Mouse (Mus musculus) left cerebral cortex, postnatal 25 days (tissue): Measurements from ENCODE around the gene Atp4b. TPM values are rescaled to one million over a fixed set of nuclear protein-coding genes. Genes with fewer than 3 reads are reported as not detected.
A peak's percentile ranks its signal among the peaks of the same experiment; 100 is the strongest.

Experiments used
- DNase-seq, 2 experiments: peaks; one replicate each; pipeline ENCODE4 v3.0.0; 2022; ENCODE audit warnings: low spot score in 2 of 2, mixed read lengths in 1 of 2
- intact Hi-C: fragments of 180-260 bp; cut with DNase I; formaldehyde crosslinking; loops from one replicate; pipeline ENCODE4 v1.15.1; 2025
- total RNA-seq, 2 experiments: library from RNA; stranded (reverse); gene quantifications; 2 replicates each; pipeline ENCODE4 v1.2.3; 2021

Gene Atp4b
- total RNA-seq, result not detected

DNA sequence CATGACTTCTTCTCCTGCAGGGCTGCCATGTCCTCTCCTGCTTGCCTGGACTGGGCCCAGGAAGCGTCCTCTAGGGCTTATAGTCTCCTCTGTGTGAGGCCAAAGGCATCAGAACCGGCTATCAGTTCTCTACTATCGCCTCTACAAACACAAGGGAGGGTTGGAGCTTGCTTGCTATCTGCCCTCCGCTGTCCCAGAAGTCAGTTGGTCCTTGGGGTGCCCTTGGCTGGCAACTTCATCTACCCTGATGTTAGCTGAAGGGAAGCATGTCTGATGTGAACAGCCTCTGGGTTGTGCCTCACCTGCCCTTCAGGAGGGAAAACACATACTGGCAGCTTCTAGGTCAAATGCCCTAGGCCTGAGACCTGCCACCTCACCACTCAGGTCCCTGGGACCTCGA lies at the start of gene Atp4b:
Atp4b (minus strand) TSS at position 101 of the 400 bp plus-strand sequence.
- intact Hi-C loops, result no loop called here
- DNase-seq, result no peak

DNA sequence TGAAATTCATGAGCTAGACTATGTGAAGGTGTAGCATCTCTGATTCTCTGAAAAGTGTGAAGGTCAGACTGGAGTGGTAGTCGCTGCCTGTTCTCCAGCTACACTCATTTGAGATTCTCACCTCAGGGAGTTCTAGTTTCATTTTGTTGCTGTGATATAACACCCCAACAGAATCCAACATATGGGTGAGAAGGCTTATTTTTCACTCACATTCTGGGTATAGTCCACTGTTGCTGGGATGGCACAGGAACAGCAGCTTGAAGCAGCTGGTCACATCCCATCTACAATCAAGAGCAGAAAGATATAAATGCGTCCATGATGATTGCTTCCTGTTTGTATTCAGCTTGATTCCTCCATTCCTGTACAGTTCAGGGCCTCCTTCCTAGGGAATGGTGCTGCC lies 45.5 kb upstream of the Atp4b start:
- DNase-seq, result peak in 1 of 2 experiments; percentile 28
- intact Hi-C loops, result no loop called here

DNA sequence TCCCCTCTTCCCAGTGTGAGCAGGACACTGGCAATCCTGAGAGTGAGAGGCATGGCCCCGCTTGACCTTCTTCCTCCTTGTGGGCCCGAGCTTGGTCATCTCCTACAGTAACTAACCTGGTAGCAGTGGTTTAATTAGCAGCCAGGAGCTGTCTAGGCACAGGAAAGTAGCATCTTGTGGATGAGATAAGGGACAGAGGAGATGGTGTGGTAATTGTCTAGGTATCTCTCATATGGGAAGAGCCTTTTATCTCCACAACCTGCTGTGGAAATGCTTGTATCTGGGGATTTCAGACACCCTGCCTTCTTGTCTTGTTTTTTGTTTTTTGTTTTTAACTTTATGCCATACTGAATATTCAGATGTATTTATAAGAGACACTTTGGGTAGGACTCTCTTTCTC lies 40.9 kb upstream of the Atp4b start:
- no peak for DNase-seq
- intact Hi-C loops, result no loop called here

DNA sequence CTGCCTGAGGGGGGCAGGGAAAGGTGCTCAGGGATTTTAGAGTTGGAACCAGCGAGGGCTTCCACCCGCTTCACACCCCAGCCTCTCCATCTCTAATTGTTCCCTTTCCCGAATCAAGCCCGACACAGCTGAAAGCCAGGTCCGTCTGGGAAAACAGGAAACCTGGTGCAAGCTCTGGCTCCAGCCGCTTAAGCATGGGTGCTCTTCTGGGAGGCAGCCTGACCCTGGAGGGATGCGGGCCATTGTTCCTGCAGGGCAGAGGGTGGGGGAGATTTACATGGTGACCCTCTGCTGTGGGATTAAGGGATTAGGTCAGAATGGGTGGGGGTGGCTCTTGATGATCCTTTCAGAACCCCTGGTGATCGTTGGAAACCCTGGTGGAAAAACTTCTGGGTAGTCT lies 39.4 kb upstream of the Atp4b start:
- intact Hi-C loops, result no loop called here
- no peak for DNase-seq

DNA sequence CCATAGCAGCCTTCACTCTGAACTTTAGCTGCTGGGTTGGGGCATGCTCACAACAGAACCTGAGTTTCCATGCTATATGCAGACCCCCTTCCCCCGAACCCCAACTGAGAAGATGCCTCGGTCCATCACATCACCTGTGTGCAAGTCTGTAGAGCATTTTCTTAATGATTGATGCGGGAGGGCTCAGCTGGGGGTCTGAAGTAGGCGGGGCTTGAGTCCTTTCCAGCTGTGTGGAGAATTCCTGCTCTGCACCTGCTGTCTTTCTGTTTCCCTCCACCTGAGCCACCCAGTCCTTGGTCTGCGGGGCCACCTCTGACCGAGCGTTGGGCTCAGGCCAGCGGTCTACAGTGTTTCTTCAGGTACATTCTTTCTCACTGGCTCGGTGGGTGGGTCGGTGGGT lies 38.3 kb upstream of the Atp4b start, which contains the start of gene Tmem255b:
Tmem255b (plus strand) TSS at position 301 of the 400 bp plus-strand sequence.
- intact Hi-C loops, result no loop called here
- no peak for DNase-seq

DNA sequence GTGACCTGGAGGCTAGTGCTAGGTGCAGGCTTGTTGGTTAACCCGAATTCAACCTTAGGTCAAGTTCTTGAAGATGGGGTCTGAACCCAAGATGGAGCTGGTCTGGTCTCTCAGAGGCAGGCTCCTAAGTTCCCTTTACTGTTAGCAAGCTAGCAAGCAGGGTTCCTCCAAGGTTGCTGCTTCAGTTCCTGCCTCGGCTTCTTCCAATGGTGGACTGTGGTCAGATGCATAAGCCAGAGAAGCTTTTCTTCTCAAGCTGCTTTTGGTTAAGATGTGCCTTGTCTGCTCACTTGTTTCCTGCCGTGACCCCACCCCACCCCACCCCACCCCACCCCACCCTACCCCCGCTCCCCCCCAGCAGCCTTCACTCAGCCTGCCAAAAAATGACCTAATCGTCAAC lies 36.5 kb upstream of the Atp4b start:
- no peak for DNase-seq
- intact Hi-C loops, result no loop called here

DNA sequence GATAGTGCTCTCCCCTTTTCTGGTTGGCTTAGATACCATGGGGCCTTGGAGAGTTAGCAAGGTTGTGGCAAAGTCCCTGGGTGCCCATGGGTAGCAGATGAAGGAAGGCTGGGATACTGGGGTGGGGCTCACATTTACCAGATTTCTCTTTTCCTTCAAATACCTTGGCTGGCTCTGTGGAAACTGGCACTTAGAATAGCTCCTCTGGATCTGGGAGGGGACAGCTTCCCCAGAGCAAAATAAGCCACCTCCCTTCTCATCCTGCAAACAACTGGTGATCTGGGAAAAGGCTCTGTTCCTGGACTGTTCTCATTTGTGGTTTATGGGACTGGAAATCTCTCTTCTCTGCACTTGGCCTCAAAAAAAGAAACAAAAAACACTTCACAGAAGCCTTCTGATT lies 34.2 kb upstream of the Atp4b start:
- DNase-seq, result no peak
- intact Hi-C loops, result no loop called here

DNA sequence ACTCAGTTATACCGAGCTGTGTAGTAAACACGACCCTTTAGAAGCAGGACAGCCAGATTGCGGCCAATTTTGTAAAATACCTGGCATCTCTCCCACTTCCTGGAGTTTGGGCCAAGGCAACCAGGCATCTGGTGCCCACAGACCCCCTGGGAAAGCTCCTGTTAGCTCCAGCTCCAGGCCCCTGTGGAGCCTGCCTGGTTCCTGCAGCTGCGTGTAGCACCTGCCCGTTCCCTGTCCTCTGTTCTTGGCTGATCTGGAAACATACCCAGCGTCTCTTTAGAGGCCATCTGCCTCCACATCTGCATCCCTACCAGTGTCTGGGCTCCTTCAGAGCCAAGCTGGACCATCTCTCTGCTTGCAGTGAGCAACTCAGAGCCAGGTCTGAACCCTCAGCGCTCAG lies 33.8 kb upstream of the Atp4b start:
- intact Hi-C loops, result no loop called here
- no peak for DNase-seq

DNA sequence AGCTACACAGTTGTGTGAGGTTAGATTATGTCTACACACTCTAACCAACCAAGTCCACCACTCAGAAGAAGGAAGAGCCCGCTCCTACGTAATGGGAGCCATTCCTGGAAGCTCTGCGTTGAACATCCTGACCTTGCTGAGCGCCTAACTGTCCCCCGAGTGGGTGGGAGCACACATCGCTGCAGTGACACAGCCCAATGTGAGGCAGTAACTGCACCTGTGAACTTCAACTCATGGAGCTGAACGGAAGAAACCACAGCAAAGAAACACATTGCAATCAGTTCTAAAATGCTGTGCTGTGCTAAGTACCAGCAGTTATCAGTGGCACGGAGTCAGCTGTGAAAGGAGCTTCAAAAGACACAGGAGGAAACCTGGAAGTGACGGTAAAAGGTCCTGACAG lies 31.5 kb upstream of the Atp4b start:
- no peak for DNase-seq
- intact Hi-C loops, result no loop called here

DNA sequence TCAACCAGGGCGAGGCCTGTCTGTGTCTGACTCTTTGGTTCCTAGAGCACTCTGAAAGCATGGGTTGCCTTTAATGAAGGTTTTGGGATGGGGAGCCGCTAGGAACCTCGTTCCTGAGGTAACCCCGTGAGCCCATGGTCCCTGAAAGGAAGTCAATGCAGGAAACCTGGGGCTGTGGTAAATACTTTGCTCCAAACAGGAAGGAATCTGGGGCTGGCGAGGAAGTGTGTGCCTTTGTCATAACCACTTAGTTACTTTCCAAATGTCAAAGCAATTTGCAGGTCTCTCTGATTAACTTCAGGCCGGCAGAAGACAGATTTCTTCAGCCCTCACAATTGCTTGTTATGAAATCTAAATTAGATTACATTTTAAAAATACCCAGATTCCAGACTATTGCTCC lies 30.7 kb upstream of the Atp4b start:
- no peak for DNase-seq
- intact Hi-C loops, result no loop called here

DNA sequence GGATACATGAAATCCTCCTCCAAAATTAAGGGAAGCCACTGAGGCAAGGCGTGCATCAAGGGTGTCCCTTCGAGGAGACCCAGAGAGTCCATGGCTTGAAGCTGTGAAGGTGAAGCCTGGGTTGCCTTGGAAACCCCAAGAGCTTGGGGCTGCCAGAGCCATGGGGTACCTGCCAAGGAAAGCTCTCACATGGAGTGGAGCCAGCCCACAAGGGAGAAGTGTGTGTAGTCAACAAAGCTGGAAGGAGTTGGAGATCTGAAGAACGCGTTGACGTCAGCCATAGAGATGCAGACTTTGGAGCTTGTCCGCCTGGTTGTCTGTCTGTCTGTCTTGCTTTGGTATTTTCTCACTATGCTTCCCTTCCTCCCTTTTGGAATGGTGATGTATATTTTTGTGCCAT lies 24.3 kb upstream of the Atp4b start:
- intact Hi-C loops, result no loop called here
- peak; percentile 6 to 51 for DNase-seq

DNA sequence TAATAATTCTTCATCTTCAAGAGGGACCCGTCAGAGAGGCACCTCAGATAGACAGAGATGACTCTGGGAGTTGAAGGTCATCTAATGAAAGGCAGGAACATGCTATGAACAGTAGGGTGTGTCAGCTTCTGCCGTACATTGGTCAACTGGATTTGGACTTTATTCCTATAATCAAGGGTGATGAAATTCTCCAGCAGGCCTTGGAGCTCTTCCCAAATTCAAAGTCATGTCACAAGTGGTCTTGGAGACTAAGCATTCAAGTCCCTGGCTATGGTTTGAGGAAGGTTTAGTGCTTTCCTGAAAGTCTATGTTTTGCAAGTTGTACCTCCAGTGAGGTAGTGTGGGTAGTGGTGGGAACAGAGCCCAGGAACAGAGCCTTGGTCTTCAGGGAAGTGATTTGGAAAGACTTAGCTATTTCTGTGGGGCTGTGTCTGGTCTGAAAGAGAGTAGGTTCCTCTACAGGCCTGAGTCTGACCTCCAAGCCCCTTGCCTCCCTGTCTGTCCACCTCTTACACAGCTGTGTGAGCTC lies 22.6 kb upstream of the Atp4b start:
- DNase-seq, result peak in 1 of 2 experiments; percentile 55
- intact Hi-C loops, result loop anchor here (10.0 kb wide), 1 partner anchor 336 kb away; the partner anchor contains the start of gene Cdc16

DNA sequence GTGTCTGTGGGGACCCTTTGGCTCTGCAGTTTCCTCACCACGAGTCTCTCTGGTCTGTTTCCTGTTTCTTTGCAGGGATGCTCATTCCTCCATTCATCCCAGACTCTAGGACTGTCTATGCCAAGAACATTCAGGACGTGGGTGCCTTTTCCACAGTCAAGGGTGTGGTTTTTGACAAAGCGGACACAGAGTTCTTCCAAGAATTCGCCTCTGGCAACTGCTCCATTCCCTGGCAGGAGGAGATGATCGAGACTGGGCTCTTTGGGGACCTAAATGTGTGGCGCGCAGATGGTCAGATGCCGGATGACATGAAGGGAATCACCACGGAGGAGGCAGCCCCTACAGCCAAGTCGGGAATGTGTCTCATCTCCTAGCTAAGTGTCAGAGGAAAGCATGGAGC lies 19.3 kb upstream of the Atp4b start:
- intact Hi-C loops, result loop anchor here (10.0 kb wide), 1 partner anchor 339 kb away; the partner anchor contains the start of gene Cdc16
- DNase-seq, result peak in 1 of 2 experiments; percentile 43

DNA sequence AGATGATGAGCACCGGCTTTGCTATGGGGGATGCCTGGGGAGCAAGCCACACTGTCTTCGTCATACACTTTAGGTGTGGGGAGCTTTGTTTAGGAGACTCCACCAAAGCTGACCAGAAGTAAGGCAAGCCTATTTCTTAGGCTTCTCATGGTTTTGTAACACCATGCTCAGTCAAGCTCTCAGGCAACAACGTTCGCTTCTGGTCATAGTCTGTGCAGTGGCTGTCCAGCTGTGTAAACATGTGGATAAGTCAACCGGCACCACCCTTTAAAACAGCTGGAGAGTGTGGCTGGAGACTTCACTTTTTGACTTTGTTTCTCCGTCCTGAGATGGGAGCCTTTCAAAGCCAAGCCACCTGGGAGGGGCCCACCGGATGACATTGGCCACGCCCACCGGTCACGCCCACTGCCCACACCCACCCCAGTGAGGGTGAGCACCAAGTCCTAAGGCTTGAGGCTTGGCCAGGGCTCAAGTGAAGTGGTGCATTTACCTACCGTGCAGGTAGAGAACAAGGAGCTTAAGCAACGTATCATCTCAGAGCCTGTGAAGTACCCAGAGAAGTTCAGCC lies 17.3 kb upstream of the Atp4b start:
- no peak for DNase-seq
- intact Hi-C loops, result loop anchor here (2.0 to 10.0 kb wide), 2 partner anchors 137 to 341 kb away; partner anchors contain the start of gene Cdc16

DNA sequence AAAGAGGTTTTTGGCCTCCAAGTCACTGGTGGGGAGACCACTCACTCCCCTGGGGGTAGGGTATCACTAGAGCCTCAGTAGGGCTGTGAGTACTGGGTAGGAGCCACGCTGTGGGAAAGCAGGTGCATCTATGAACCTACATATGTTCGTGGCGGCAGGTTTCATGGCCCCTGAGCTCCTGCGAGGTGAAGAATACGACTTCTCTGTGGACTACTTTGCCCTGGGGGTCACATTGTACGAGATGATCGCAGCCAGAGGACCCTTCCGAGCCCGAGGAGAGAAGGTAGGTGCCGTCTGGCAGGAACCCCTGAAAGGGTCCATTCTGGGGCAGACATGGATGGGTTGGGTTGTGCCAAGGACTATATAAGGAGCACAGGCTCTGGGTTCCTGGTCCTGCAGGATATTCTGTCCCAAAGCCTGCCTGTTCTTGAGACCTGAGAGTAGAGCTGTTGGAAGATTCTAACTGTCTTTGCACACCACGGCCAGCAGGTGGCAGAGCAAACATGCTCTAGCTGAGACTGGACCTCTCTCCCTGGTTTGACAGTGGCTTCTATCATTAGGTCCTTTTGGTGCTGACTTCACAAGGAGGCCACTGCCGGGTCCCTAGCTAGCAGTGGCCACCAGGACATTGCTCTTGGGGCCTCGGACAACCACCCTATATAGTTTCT lies 16.4 kb upstream of the Atp4b start:
- DNase-seq, result peak; percentile 32 to 42
- intact Hi-C loops, result loop anchor here (2.0 to 10.0 kb wide), 2 partner anchors 138 to 342 kb away; partner anchors contain the start of gene Cdc16

DNA sequence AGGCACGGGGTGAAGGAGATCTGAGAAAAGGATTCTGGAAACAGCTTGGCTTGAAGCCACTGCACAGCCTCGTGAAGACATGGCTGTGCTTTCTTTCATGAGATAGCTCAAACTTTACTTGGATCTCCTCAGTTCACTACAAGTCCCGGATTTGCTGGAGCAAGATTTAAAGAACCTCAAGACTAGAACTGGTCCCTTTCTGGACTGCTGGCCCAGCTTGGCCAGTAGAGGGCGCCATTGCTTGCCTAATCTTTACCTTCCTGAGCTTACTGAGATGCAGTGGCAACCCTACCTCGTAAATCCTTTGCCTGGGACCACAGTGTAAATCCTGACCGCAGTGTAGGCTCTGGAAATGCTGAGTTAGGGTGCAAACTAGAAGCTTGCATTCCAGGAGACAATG lies 15.0 kb upstream of the Atp4b start:
- peak; percentile 67 to 74 for DNase-seq
- intact Hi-C loops, result loop anchor here (1.0 to 10.0 kb wide), 2 partner anchors 51 to 343 kb away; partner anchors contain the start of gene Cdc16

DNA sequence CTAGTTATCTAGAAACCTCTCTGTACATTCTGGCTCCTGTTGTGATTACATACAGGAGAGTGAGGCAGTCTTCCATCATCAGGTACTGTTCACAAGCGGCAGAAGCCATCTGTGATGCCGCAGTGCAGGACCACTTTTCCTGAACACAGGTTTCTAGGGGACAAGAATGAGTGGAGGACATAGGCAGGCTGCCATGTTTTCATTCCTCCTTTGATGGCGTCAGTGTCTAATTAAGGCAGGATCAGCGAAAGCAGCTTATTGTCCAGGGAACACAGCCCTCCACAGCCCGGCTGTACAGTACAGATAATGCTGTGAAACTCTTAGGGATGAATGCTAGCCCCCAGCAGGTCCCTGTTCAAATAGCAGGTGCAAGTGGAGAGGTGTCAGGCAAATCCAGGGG lies 9.4 kb upstream of the Atp4b start:
- intact Hi-C loops, result no loop called here
- no peak for DNase-seq

DNA sequence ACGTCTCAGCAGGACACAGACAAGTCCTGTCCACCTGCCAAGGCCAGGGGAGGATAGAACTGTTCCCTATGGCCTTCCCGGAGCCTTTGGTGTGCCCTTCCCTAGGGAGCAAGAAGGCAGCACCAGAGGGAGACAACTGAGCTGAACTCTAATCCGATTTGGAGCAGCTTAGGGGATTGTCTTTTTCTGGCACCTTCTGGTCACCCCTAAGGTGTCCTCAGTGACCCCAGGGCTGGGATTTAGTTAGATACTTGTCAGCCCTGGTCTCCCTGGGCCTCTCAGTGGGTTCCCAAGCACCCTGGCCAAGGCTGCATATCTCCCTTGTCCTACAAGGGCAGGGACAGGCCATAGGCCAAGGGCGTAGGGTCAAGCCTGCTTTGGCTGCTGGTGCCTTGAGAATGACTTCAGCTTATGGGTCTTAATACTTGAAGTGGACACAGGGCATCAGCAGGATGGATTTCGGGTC lies 8.1 kb upstream of the Atp4b start, which contains the start of gene Grk1:
Grk1 (plus strand) TSS at position 416 of the 466 bp plus-strand sequence.
- intact Hi-C loops, result no loop called here
- DNase-seq, result no peak

DNA sequence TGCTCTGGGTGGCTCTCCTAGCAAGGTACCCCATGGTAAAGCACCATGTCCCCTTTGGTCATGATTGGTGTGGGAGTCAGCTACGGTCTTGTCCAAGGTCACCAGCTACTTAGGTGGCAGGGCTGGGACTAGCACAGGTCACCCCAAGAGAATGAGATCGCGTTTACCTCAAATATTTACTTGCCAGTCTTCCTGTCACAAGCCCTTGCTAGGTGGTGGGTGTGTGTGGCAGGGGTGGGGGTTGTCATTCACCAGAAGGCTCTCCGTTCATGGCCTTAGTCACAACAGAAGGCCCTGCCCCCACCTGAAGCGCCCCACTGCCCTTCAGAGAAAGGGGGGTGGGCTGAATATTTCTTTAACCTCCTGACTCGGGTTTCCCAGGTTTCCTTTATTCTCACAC lies 6.9 kb upstream of the Atp4b start:
- intact Hi-C loops, result no loop called here
- no peak for DNase-seq

DNA sequence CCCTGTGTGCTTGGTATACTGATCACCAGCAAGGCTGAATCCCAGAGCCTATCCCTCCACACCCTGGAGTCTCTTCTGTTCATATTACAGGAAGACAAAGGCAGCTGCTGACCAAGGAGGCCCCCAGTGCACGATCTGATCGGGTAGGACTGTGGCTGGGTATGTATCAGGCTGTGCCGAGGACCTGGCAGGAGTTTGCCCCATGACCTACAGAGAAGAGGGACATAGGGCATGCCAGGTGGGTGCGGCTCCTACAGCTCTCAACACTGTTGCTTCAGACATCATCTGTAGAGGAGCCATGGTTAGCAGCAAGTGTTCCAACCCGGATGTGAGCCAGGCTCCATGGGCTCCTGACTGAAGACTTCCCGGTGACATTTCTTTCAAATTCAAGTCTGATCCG lies 2.8 kb downstream of the Atp4b start:
- DNase-seq, result no peak
- intact Hi-C loops, result no loop called here

DNA sequence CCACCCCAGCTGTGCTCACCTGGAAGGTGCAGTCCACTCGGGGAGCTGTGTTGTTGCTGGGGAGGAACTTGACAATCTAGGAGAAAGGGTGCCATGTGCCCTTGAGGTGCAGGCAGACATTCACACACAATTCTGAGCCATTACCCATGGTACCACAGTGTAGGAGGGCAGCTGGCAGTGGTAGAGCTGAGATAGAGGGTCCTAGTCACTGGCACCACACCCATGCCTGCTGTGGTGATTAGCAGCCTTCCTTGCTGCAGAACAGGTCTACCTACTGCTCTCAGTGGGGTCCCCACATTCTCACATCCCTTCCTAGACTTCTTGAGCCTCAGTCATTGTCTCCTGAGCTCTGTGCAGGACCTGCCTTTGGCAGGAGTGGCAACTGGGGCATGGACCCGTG lies 7.9 kb downstream of the Atp4b start:
- intact Hi-C loops, result no loop called here

More for the DNA sequence above, 7.9 kb downstream of the Atp4b start:
- DNase-seq, result no peak
